Mouse (Mus musculus) megakaryocyte-erythroid progenitor cell, adult 5-6 weeks (primary cell): ENCODE data around the gene Myo1a. TPM values are rescaled to one million over a fixed set of nuclear protein-coding genes. Genes with fewer than 3 reads are reported as not detected.

Experiments
- ATAC-seq: replicated peaks from 2 replicates; pipeline ENCODE4 v1.8.0; 2016; ENCODE audit warnings: mild to moderate bottlenecking, inconsistent platforms; ENCODE audit not compliant: severe bottlenecking, poor library complexity, low FRiP score, low TSS enrichment
- total RNA-seq, 2 experiments: library from RNA; stranded (forward) in 1 of 2; stranded (reverse) in 1 of 2; fragments of 200-1000, 215-1000 nt in 1 of 2; fragments of >200 nt in 1 of 2; fragmentation: Nextera tagmentation in 1 of 2; gene quantifications; 2 replicates each; pipeline ENCODE4 v1.2.3; 2014 to 2017

The Myo1a gene
- total RNA-seq, 2 experiments from 2014 or later = 1.4 TPM; not detected in 1

DNA sequence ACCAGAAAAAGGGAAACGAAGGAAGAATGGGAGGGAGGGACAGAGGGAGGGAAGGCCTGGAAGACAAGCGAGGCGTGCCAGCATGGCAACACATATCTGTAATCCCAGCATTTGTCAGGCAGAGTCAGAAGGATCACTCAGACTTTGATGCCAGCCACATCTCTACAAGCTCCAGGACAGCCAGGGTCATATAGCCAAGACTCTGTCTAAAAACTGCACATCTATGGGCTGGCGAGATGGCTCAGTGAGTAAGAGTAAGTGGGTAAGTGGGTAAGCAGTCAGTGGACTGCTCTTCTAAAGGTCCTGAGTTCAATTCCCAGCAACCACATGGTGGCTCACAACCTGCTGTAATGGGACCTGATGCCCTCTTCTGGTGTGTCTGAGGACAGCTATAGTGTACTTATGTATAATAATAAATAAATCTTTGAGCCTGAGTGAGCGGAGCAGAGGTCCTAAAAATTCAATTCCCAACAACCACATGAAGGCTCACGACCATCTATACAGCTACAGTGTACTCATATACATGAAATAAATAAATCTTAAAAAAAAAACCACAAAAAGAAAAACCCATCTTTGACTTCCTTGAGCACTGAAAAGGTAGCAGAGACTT lies 30.8 kb upstream of the Myo1a start:
- no peak for ATAC-seq

DNA sequence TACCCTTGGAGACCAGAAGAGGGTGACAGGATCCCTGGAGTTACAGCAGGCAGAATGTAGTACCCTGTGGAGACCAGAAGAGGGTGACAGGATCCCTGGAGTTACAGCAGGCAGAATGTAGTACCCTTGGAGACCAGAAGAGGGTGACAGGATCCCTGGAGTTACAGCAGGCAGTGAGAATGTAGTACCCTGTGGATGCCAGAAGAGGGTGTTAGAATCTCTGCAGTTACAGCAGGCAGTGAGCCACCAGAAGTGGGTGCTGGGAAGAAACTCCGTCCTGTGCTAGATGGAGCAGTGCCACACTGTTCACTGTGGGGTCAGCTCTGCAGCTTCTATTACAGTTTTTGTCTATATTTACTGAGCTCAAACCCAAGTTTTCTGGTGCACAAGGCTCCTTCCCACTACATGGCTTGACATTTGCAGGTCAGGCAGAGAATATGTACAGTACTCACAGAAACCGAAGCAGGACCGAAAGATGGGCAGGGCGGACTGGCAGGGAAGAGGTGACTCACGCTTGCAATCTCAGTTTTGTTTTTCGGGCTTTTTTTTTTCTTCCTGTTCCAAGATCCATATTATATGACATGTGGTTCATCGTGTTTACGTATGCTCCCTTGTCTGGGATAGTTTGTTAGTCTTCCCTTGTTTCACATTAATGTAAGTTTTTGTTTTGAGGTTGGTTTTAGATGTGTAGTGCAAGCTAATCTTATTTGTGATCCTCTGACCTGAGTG lies 30.0 kb upstream of the Myo1a start:
- peak; percentile 67 for ATAC-seq

DNA sequence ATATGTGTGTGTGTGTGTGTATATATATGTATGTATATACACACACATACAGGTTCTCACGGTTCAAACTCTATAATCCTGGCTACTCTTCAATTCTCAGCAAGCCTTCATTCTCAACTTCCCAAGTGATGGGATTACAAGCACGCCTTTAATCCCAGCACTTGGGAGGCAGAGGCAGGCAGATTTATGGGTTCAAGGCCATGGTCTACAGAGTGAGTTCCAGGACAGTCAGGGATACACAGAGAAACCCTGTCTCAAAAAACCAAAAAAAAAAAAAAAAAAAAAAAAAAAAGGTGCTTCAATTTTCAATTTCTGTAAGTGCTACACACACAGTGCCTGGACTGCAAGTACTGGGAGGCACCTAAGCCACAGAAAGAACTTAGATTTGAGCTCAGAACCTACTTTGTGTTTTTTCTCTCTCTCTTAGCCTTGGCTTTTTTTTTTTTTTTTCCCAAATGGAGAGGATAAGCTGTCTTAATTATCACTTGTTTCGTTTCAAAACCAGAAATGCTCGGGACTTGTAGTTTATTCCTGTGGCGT lies 29.0 kb upstream of the Myo1a start:
- ATAC-seq = no peak

DNA sequence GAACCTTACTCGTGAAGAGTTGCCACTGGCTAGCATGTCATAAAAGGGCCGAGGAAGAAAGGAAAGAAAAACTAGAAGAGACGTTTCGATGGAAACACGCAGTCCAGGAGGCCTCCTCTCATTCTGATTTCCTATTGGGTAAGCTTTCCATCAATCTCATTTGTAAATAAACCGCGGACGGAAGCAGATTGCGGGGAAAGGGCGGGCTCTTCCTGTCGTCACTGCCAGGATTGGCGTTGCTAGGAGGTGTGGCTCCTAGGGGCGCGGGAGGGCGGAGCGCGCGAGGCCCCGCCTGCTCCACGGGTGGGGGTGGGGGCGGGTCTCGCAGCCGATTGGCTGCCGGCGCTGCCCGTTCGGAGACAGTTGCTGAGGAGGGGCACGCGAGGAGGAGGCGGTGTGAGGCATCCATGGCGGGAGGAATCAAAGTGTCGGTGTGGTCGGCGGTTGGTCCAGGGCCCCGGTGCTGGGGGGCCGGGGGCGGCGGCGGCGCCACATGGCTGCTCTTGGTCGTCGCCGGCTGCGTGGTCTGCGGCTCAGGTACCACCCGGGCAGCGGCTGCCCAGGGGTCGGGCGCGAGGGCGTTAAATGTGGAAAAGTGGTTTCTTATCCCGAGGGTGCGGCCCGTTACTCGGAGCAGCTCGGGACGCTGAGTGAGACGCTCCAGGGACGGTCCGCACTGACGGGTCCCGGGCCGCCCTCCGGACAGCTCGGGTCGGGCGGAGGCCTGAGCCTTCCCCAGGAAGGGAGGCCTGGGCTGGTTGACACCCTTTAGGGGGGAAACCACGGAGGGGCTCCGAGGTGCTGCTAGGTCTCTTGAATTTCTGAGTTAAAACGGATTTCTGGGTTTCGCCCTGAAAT lies 28.1 kb upstream of the Myo1a start:
- ATAC-seq = peak; percentile 87

DNA sequence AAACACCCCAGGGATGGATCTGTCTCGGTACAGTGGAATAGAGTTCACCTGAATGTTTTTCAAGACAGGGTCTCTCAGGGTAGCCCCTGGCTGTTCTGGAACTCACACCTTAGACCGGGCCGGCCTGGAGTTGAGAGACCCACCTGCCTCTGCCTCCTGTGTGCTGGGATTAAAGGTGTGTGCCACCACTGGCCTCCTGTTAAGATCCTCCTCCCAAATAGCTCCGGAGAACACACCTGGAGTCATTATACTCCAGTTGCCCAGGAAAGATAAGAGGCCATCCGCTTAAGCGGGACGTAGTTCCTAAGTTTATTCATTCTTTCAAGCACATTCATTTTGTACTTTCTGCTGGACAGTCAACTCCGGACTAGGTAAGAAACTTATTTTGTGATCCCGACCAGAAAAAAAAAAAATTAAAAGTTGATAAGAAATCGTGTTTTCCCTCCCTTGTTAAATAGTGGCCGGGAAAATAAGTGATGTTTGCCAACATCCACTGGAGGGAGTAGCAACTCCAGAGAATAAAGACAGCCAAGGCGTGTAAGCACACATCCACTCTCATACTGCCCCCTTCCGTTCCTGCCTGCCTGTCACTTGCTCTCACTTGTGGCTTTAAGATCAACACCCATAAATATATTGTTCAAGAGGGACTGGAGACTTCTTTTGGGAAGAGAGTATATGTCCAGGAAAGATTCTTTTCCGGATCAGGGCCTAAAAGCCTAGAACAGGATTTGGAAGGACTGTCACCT lies 27.2 kb upstream of the Myo1a start:
- peak; percentile 58 for ATAC-seq

DNA sequence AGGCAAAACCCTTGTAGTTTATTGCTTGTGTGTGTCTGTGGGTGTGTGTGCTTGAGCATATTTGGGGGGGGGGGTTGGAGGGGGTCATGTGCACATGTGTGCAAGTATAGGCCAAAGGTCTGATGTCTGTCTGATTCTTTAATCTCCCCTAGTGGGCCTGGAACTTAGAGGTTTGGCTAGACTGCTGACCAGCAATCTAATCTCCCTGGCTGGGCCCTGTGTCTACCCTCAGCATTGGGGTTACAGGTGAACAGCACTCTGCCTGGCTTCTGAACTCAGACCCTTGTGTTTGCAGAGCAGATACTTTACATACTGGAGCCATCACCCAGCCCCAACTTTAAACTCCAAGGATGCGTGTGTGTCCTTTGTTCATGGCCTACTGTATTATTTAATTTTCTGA lies 25.8 kb upstream of the Myo1a start:
- no peak for ATAC-seq

DNA sequence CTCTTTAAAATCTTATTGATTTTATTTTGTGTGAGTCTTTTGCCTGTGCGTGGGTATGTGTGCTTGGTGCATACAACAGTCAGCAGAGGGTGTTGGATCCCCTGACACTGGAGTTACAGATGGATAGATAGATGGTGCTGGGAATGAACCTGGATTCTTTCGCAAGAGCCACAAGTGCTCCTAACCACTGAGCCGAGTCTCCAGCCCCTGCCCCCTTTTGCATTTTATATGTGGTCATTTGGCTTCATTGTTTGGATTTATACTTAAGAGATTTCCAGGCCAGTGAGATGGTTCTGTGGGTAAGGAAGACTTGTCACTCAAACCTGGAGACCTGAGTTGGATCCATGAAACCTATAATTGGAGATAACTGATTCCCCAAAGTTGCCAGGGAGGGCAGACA lies 25.1 kb upstream of the Myo1a start:
- no peak for ATAC-seq

DNA sequence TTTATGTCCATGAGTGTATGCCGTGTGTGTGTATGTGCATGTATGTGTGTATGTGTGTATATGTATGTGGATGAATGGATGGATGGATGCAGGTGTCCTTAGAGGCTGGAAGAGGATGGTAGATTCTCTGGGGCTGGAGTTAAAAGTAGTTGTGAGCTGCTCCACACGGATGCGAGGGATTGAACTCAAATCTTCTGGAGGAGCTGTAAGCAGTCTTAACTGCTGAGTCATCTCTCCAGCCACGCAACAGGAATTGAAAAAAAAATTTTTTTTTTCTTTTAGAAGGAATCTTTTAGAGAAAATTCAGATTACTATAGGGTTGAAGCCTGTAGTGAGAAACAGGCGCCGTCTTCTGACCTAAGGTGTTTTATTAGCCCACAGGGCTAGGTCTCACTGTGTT lies 22.1 kb upstream of the Myo1a start:
- ATAC-seq = no peak

DNA sequence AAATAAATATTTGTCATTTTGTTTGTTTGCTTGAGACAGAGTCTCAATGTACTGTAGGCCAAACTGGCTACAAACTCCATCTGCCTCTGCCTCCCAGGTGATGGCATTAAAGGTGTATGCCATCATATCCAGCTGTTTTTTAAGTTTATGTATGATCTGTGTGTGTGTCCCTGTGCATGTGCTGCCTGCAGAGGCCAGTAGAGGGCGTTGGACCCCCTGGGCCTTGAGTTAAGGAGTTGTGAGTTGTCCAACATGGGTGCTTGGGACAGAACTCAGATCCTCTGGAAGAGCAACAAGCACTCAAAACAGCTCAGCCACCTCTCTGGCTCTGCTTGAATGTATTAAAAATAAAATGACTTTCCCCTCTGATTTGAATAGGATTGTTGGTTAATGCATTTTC lies 13.9 kb upstream of the Myo1a start:
- no peak for ATAC-seq

DNA sequence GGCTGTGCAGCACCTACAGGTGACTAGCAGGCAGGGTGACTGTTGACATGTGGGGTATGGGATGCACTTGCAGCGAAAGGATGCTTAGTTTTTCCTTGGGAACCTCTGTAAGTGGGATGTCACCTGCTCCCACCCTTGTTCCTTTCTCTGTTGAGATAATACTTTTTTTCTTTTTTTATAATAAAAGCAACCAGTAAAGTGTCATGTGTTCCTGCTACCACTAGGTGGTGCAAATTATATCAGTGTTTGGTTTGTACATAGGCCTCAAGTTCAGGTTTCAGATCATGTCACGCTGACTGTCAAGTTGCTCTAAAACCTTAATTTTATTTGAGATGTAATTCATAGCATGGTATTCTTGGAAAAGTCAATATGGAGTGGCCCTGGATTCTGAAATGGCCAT lies 10.3 kb upstream of the Myo1a start:
- ATAC-seq = peak; percentile 71

DNA sequence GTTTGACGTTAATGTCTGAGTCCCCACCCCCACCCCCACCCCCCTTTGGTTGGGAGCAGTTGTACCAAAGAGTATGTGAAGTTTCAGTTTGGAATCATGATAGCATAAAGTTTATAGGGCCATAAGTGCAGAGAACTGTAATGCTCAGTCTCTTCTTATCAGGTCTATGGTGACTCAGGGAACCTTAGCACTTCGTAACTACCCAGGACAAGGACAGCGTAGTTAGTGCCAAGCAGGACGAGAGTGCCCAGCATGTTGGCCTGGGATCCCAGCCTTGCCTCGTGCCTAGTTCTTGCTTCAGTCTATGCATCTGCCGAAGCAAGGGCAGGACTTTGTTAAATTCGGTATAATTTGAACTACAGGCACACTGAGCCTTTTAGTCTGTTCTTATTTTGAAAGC lies 9.2 kb upstream of the Myo1a start:
- ATAC-seq = 0 out of 2 replicates have a peak, but pooled peaks have one; percentile 16

DNA sequence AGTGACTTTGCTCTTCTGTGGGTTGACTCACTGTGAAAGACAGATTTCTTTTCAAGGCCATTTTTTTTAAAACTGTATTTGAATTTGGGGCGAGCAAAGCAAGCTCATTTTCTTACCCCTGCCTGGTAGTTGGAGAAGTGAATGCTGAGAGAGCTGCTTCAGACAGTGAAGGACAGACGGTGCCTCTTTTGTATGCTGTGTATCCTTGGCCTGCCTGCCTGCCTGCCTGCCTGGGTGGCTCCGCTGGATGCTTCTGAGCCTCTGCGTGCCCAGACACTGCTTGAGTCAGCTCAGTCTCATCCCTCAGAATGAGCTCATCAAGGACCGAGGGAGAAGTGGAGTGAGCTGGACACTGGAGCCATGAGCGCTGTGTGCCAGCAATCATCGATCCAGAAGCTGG lies 6.0 kb upstream of the Myo1a start:
- no peak for ATAC-seq

DNA sequence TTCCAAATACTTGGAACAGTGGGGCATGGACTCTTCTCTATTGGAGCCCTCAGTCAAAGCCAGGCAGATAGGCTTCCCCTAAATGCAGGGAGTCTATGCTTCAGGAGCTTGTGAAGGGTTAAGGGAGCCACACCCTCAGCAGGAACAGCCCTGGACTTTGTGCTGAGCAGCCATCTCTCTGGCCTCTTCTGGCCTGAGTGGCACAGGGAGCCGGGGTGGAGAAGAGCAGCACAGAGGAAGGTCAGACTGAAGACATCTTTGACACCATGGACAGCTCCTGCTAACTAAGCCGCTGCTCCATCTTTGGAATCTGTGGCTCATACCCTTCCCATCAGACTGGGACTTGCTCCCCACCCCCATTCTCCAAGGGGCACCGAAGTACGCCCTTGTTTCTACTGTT lies 1.7 kb upstream of the Myo1a start:
- ATAC-seq = peak; percentile 40; the same call in 1 of the 2 replicates

DNA sequence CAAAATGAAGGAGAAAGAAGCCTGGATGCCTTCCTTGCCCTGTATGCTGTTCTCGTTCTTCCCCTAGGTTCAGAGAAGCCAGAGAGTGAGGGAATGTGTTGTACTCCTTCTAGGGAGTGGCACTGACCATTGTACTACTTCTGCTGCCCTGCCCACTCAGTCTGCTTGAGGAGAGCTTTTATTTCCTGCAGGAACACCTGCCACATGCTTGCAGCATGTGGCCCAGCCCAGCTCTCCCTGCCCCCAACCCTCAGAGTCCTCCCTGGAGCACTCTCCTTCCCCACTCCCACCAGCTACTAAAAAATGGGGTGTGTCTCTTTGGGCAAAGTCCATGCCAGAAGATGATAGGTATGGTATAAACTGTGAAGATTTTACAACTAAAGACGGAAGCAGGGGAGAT lies 677 bp upstream of the Myo1a start:
- ATAC-seq = no peak

DNA sequence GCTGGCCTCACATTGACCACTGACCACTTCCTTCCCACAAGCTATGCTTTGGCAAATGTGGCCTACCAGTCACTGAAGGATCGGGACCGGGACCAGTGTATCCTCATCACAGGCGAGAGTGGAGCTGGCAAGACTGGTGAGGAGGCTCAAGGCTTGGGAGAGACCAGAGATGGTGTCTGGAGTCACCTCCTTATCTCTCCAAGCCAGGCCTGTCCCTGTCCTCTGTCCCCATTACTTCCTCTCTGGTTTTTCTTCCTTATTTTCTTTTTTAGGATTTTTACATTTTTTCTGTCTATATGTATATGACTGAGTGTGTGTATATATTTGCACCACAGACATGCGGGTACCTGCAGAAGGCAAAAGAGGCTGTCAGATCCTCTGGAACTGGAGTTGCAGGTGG lies 813 bp downstream of the Myo1a start:
- ATAC-seq = no peak

DNA sequence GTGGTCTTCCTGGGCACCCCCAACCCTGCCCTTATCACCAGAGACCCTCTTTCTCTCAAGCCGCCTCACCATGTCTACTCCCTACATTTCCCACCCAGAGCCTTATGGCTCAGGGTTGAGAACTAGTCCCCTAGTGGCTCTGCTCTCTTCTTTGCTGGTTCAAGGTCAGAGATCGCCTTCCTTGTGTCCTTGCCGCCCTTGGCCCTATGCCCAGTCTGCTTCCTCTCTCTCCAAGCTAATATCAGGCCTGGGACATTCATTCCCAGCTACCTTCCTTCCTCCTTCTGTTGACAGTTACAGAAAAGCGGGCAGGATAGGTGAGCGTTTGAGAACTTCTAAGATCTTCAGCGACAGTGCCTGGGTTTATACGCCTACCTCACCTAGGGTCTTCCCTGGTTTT lies 2.8 kb downstream of the Myo1a start:
- no peak for ATAC-seq

DNA sequence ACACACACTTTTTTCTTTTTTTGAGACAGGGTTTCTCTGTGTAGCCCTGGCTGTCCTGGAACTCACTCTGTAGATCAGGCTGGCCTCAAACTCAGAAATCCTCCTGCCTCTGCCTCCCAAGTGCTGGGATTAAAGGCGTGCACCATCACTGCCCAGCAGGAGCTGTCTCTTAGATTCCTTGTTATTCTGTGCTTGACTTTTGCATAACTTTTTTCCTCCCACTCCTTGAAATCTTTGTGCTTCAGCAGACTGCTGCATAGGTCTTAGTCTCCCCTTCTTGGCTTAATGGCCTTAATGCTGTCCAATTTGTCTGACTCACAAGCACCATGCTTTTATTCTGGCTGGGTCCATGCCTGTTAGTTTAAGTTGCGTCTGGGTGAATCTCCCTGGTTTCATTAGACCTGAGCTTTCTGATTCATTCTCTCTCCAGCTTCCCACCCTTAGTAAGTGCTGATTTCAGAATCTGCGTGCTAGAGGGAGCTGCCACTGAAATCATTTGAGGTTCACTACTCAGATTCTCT lies 3.9 kb downstream of the Myo1a start:
- ATAC-seq = no peak

DNA sequence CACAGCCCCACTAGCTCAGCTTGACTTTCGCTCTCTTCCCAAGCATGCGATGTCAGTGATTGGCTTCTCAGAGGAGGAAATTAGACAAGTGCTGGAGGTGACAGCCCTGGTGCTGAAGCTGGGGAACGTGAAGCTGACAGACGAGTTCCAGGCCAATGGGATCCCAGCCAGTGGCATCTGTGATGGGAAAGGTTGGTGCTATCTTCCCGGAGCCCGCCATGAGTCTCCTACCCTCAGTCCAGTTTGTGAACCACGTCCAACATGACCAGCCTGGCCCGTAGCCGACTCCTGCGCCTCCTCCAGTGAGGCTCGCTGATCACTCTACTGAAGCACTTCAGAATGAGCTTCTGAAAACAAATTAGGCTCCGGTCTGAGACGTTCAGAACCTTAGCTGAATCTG lies 5.4 kb downstream of the Myo1a start:
- no peak; the same call in 1 of the 2 replicates for ATAC-seq

DNA sequence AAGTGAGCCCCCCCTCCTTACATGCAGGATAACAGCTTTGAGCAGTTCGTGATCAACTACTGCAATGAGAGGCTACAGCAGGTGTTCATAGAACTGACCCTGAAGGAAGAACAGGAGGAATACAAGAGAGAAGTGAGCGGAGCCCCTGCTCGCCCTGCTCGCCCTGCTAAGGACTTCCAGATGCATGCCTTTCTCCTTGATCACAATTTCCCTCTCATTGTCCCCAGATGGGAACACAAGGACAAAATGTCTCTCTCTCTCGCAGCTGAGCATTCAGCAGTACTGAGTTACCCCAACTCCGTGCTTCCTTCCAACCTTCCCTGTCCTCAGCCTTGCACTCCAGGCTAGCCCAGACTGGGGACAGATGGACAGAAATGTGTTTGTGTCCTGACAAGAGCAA lies 7.8 kb downstream of the Myo1a start:
- ATAC-seq = no peak
